Mouse (Mus musculus): Measurements from ENCODE around the gene Ralgps1.

- TF ChIP-seq CTCF (IDR thresholded peaks at IDR 0.05 in 2 of 3, conservative IDR thresholded peaks at IDR 0.05 in 1 of 3; ENCODE audit: control insufficient read depth in 1 of 3, insufficient read depth in 1 of 3, low read depth in 2 of 3, low read length in 3 of 3, poor library complexity in 1 of 3, severe bottlenecking in 1 of 3) (no peak), EP300 (IDR thresholded peaks at IDR 0.05; ENCODE audit: low read depth in 1 of 2, low read length in 2 of 2) (no peak), MYC (IDR thresholded peaks at IDR 0.05; ENCODE audit: low read depth, low read length) (no peak), POLR2A (IDR thresholded peaks at IDR 0.05; ENCODE audit: control insufficient read depth in 1 of 2, insufficient read depth in 1 of 2, low read depth in 1 of 2, low read length in 2 of 2, poor library complexity in 1 of 2) (no peak)
Observed at GRCm38 (mm10) chr2:33132306-33132705, 239.0 kb downstream of the Ralgps1 start.

All from MEL (cell line).